Mouse (Mus musculus) thymus, postnatal 36 days (tissue): ENCODE results near the gene Tmem159.
A peak's percentile ranks its signal among the peaks of the same experiment; 100 is the strongest.

Source experiments
- DNase-seq, 2 experiments: peaks; one replicate each; pipeline ENCODE4 v3.0.0; 2022; ENCODE audit warnings: mixed read lengths in 2 of 2

Gene Tmem159

GRCm38 (mm10) chr7:120102164-120102972 lies at the start of gene Tmem159:
TSS of gene Tmem159 (plus strand) at chr7:120102353.
- peak; percentile 24 to 38 for DNase-seq

GRCm38 (mm10) chr7:120054016-120054415 lies 48.1 kb upstream of the Tmem159 start:
- no peak for DNase-seq

GRCm38 (mm10) chr7:120055479-120055878 lies 46.7 kb upstream of the Tmem159 start:
- DNase-seq = no peak

GRCm38 (mm10) chr7:120064045-120064444 lies 38.1 kb upstream of the Tmem159 start:
- no peak for DNase-seq

GRCm38 (mm10) chr7:120068114-120068513 lies 34.0 kb upstream of the Tmem159 start:
- DNase-seq = no peak

GRCm38 (mm10) chr7:120069164-120069563 lies 33.0 kb upstream of the Tmem159 start:
- DNase-seq = no peak

GRCm38 (mm10) chr7:120080177-120080576 lies 22.0 kb upstream of the Tmem159 start:
- DNase-seq = no peak

GRCm38 (mm10) chr7:120093033-120093432 lies 9.1 kb upstream of the Tmem159 start:
- no peak for DNase-seq

- DNase-seq = no peak
These were observed 7.9 kb upstream of the Tmem159 start for GRCm38 (mm10) chr7:120094216-120094615.

- DNase-seq = no peak
These were observed 7.0 kb upstream of the Tmem159 start, which contains the start of gene Dnah3 for GRCm38 (mm10) chr7:120095180-120095579. TSS of gene Dnah3 (minus strand) at chr7:120095280.

GRCm38 (mm10) chr7:120097845-120098244 lies 4.3 kb upstream of the Tmem159 start:
- no peak for DNase-seq

GRCm38 (mm10) chr7:120098403-120098802 lies 3.8 kb upstream of the Tmem159 start:
- peak; percentile 9 to 18 for DNase-seq

- no peak for DNase-seq
These were observed 940 bp downstream of the Tmem159 start for GRCm38 (mm10) chr7:120103019-120103567.

GRCm38 (mm10) chr7:120104975-120105374 lies 2.8 kb downstream of the Tmem159 start:
- no peak for DNase-seq

- no peak for DNase-seq
These were observed 4.2 kb downstream of the Tmem159 start for GRCm38 (mm10) chr7:120106356-120106755.

- DNase-seq = no peak
These were observed 7.5 kb downstream of the Tmem159 start for GRCm38 (mm10) chr7:120109676-120110075.

GRCm38 (mm10) chr7:120116976-120117375 lies 14.8 kb downstream of the Tmem159 start:
- no peak for DNase-seq

- no peak for DNase-seq
These were observed 15.4 kb downstream of the Tmem159 start for GRCm38 (mm10) chr7:120117529-120117928.

GRCm38 (mm10) chr7:120123776-120124175 lies 21.6 kb downstream of the Tmem159 start:
- no peak for DNase-seq

GRCm38 (mm10) chr7:120124844-120125243 lies 22.7 kb downstream of the Tmem159 start:
- no peak for DNase-seq

GRCm38 (mm10) chr7:120126976-120127685 lies 25.0 kb downstream of the Tmem159 start:
- DNase-seq = no peak

GRCm38 (mm10) chr7:120127686-120128059 lies 25.5 kb downstream of the Tmem159 start:
- no peak for DNase-seq

GRCm38 (mm10) chr7:120128951-120129350 lies 26.8 kb downstream of the Tmem159 start:
- DNase-seq = no peak

GRCm38 (mm10) chr7:120142743-120143142 lies 40.6 kb downstream of the Tmem159 start:
- DNase-seq = no peak
